Mouse (Mus musculus) kidney, postnatal 36 days (tissue): Measurements from ENCODE around the gene Tecpr2.
A peak's percentile ranks its signal among the peaks of the same experiment; 100 is the strongest.

ENCODE experiments used
- DNase-seq, 2 experiments: peaks; one replicate each; pipeline ENCODE4 v3.0.0; 2021 to 2022; ENCODE audit warnings: mixed read lengths in 2 of 2

The Tecpr2 gene

GRCm38 (mm10) chr12:110979808-110980207 lies 90.7 kb downstream of the Tecpr2 start:
- no peak for DNase-seq

- no peak for DNase-seq
Observed at GRCm38 (mm10) chr12:110981736-110982135, 92.7 kb downstream of the Tecpr2 start.

- peak; percentile 50 to 53 for DNase-seq
Observed at GRCm38 (mm10) chr12:110983083-110983482, 94.0 kb downstream of the Tecpr2 start.

GRCm38 (mm10) chr12:110983714-110984113 lies 94.7 kb downstream of the Tecpr2 start:
- no peak for DNase-seq

- no peak for DNase-seq
Observed at GRCm38 (mm10) chr12:110984598-110984997, 95.5 kb downstream of the Tecpr2 start.

- no peak for DNase-seq
Observed at GRCm38 (mm10) chr12:110985141-110985540, 96.1 kb downstream of the Tecpr2 start.

GRCm38 (mm10) chr12:110986536-110987425 lies 97.7 kb downstream of the Tecpr2 start:
- no peak for DNase-seq

- no peak for DNase-seq
Observed at GRCm38 (mm10) chr12:110989409-110989808, 100.3 kb downstream of the Tecpr2 start.

- no peak for DNase-seq
Observed at GRCm38 (mm10) chr12:110990500-110990899, 101.4 kb downstream of the Tecpr2 start.

GRCm38 (mm10) chr12:110991361-110992127 lies 102.5 kb downstream of the Tecpr2 start:
- peak; percentile 79 to 91 for DNase-seq

GRCm38 (mm10) chr12:110992128-110992553 lies 103.1 kb downstream of the Tecpr2 start:
- DNase-seq: peak; percentile 90 to 96

- DNase-seq: peak; percentile 65 to 80
Observed at GRCm38 (mm10) chr12:110992771-110993170, 103.7 kb downstream of the Tecpr2 start.

GRCm38 (mm10) chr12:110993226-110993625 lies 104.2 kb downstream of the Tecpr2 start:
- DNase-seq: peak in 1 of 2 experiments; percentile 26

GRCm38 (mm10) chr12:110994666-110995065 lies 105.6 kb downstream of the Tecpr2 start:
- DNase-seq: no peak

- DNase-seq: no peak
Observed at GRCm38 (mm10) chr12:110998092-110998491, 109.0 kb downstream of the Tecpr2 start.

GRCm38 (mm10) chr12:110999820-111000219 lies 110.8 kb downstream of the Tecpr2 start:
- no peak for DNase-seq

GRCm38 (mm10) chr12:111000956-111001355 lies 111.9 kb downstream of the Tecpr2 start:
- no peak for DNase-seq

- no peak for DNase-seq
Observed at GRCm38 (mm10) chr12:111004142-111004541, 115.1 kb downstream of the Tecpr2 start.

- no peak for DNase-seq
Observed at GRCm38 (mm10) chr12:111005803-111006202, 116.7 kb downstream of the Tecpr2 start.

- DNase-seq: no peak
Observed at GRCm38 (mm10) chr12:111006339-111006738, 117.3 kb downstream of the Tecpr2 start.

GRCm38 (mm10) chr12:111007134-111008103 lies 118.4 kb downstream of the Tecpr2 start:
- peak; percentile 48 to 69 for DNase-seq
